Comparison of ENCODE assay signal across 31 mouse cellular contexts in genomic region chr5:8257366-8257765, GRCm38 (mm10).
"Had no signal": no experiment of that assay in that cellular context is flagged by ENCODE, and none has a peak within 500 bp of the region (broad histone marks: within the 10 kb centered on the region; RNA-seq: fewer than 3 reads in every experiment).

No protein-coding gene starts in this region.

- H3K27ac ChIP-seq: left cerebral cortex, adult 2 months; limb, embryonic 10.5 days; limb, embryonic 12.5 days; limb, embryonic 13.5 days; limb, embryonic 15.5 days; liver, embryonic 12.5 days; liver, embryonic 13.5 days; liver, embryonic 14.5 days; liver, embryonic 15.5 days; lung, embryonic 15.5 days; macrophage; midbrain, embryonic 10.5 days; midbrain, embryonic 12.5 days; midbrain, embryonic 13.5 days; midbrain, embryonic 15.5 days; neural tube, embryonic 12.5 days had no signal

- DNase-seq: left cerebral cortex, postnatal 4 days; liver; liver, embryonic 13.5 days; liver, postnatal 0 days; lung, adult 18-20 months; lung, adult 2 months; lung, embryonic 14.5 days; lung, postnatal 10 days; lung, postnatal 14 days; lung, postnatal 36 days; lung, postnatal 4 days had no signal

- ATAC-seq: liver, embryonic 12.5 days; liver, postnatal 0 days; lung, postnatal 0 days; midbrain, embryonic 13.5 days; midbrain, embryonic 15.5 days; midbrain, embryonic 16.5 days had no signal

- H3K27me3 ChIP-seq: limb, embryonic 12.5 days; limb, embryonic 13.5 days; limb, embryonic 15.5 days; liver, embryonic 12.5 days; liver, embryonic 13.5 days; liver, embryonic 15.5 days; lung, embryonic 15.5 days; megakaryocyte, embryonic 14.5 days; midbrain, embryonic 12.5 days; midbrain, embryonic 13.5 days; midbrain, embryonic 15.5 days; neural tube, embryonic 12.5 days had no signal

- H3K9ac ChIP-seq: limb, embryonic 12.5 days; limb, embryonic 13.5 days; limb, embryonic 15.5 days; liver, embryonic 12.5 days; liver, embryonic 13.5 days; liver, embryonic 14.5 days; liver, embryonic 15.5 days; liver, postnatal 0 days; lung, embryonic 14.5 days; lung, embryonic 15.5 days; midbrain, embryonic 12.5 days; midbrain, embryonic 13.5 days; midbrain, embryonic 15.5 days; neural tube, embryonic 12.5 days had no signal

- H3K4me2 ChIP-seq: limb, embryonic 12.5 days; limb, embryonic 13.5 days; limb, embryonic 15.5 days; liver, embryonic 11.5 days; liver, embryonic 12.5 days; liver, embryonic 13.5 days; liver, embryonic 15.5 days; lung, embryonic 14.5 days; lung, embryonic 15.5 days; midbrain, embryonic 12.5 days; midbrain, embryonic 13.5 days; midbrain, embryonic 15.5 days; neural tube, embryonic 12.5 days had no signal

- H3K4me1 ChIP-seq: limb, embryonic 10.5 days; limb, embryonic 12.5 days; limb, embryonic 13.5 days; limb, embryonic 15.5 days; liver, embryonic 12.5 days; liver, embryonic 13.5 days; liver, embryonic 15.5 days; lung, embryonic 15.5 days; megakaryocyte, embryonic 14.5 days; midbrain, embryonic 10.5 days; midbrain, embryonic 12.5 days; midbrain, embryonic 13.5 days; midbrain, embryonic 15.5 days; neural tube, embryonic 12.5 days had no signal

- H3K9me3 ChIP-seq: limb, embryonic 10.5 days; limb, embryonic 12.5 days; limb, embryonic 13.5 days; limb, embryonic 15.5 days; liver, embryonic 12.5 days; liver, embryonic 13.5 days; liver, embryonic 15.5 days; lung, embryonic 15.5 days; midbrain, embryonic 10.5 days; midbrain, embryonic 12.5 days; midbrain, embryonic 13.5 days; midbrain, embryonic 15.5 days; neural tube, embryonic 12.5 days had no signal

- H3K36me3 ChIP-seq: limb, embryonic 10.5 days; limb, embryonic 12.5 days; limb, embryonic 13.5 days; limb, embryonic 15.5 days; liver, embryonic 12.5 days; liver, embryonic 13.5 days; liver, embryonic 15.5 days; lung, embryonic 15.5 days; midbrain, embryonic 10.5 days; midbrain, embryonic 12.5 days; midbrain, embryonic 13.5 days; midbrain, embryonic 15.5 days; neural tube, embryonic 12.5 days had no signal

- H3K4me3 ChIP-seq: left cerebral cortex, adult 2 months; limb, embryonic 10.5 days; limb, embryonic 12.5 days; limb, embryonic 13.5 days; limb, embryonic 15.5 days; liver, embryonic 12.5 days; liver, embryonic 13.5 days; liver, embryonic 15.5 days; lung, embryonic 15.5 days; megakaryocyte, embryonic 14.5 days; midbrain, embryonic 10.5 days; midbrain, embryonic 12.5 days; midbrain, embryonic 13.5 days; midbrain, embryonic 15.5 days; myocyte; neural tube, embryonic 12.5 days had no signal
